Mouse (Mus musculus) heart, postnatal 4 days (tissue): ENCODE results near the gene Idh3g. TPM values are rescaled to one million over a fixed set of nuclear protein-coding genes. Genes with fewer than 3 reads are reported as not detected.
"Not testable (repeated sequence)": the region's sequence is repeated elsewhere in the genome, so short reads cannot be mapped to it uniquely, and the experiment has no call there.

Source experiments
- DNase-seq: peaks from one replicate; pipeline ENCODE4 v3.0.0; 2021
- total RNA-seq, 2 experiments: library from RNA; stranded (reverse); gene quantifications; 2 replicates each; pipeline ENCODE4 v1.2.3; 2021

The Idh3g gene
- total RNA-seq, 2 experiments from 2014 or later: 401 to 448 TPM

DNA sequence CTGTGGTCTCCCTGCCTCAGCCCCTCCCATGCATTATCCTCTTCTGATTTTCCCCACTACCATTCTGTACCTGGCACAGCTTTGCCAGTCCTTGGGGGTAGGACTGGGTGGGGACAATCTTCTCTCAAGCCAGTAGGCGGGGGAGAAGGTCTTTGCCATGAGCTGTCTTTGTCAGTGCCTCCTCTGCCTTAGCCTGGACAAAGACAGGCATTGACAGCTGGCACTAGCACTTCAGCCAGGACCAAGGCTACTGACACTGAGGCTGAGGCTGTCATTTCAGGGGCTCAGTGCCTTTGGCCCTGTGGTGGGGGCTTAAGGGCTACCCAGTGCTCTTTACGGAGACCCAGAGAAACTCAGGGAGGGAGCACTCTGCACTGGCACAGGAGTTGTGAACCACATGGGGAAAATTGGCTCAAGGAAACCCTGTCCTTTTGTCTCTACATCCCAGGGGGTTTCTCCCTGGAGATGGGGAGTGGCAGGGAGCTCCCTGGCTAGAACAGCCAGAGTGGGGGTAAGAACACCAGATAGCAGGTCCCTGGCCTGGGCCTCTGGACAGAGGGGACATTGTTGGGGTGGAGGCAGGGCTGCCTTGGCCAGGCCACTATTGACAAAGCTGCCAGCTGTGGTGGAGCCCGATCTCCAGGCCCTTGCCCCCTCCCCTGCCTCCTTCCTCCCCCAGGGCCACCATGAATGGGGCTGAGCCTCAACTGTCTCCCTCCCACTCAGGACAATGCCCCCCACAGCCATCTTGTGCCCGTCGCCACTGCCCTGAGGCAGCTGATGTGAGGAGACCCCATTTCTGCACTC is 30.2 kb downstream of the Idh3g start, which contains the start of gene Plxnb3:
TSS of gene Plxnb3 (plus strand) at position 757 of the 807 bp plus-strand sequence.
- no peak for DNase-seq

DNA sequence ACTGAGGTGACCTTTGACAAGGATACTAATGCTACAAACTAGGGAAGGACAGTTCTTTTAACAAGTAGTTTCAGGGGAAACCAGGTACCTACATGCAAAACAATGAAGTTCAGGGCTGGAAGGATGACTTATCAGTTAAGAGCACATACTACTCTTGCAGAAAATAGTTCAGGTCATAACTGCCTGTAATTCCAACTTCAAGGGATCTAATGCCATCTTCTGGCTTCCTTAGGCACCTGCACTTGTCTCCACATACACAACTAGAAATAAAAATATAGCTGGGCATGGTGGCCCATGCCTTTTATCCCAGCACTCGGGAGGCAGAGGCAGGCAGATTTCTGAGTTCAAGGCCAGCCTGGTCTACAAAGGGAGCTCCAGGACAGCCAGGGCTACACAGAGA is 37.7 kb downstream of the Idh3g start:
- no peak for DNase-seq

DNA sequence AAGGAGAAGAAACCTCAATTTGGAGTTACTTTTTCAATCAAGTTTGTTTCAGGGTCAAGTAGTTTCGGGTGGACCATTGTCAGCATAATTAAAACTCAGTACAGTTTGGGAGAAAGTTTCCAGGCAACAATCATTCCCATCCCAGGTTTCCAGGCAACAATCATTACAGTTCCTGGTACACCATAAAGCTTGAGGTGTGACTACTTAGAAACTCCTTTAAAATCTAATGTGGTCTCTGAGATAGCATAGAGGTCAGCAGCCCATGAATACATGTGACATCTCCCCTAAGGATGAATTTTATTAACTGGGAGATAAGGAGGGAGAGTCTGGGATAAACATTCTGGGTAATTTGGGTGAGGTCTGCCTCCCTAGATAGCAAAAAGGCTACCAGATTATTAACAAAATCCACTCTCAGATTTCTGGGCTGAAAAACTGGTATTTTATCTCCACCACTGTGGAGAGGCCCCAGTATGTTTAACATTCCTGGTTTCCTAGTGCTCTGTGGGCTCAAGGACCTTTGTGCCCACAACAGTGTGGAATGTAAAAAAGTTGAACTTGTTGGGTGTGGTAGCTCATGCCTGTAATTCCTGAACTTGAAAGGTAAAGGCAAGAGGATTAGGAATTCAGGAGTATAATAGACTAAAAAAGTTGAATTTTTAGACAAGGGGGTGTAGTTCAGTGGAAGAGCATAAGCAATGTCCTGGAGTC is 41.8 kb downstream of the Idh3g start:
- DNase-seq: no peak

DNA sequence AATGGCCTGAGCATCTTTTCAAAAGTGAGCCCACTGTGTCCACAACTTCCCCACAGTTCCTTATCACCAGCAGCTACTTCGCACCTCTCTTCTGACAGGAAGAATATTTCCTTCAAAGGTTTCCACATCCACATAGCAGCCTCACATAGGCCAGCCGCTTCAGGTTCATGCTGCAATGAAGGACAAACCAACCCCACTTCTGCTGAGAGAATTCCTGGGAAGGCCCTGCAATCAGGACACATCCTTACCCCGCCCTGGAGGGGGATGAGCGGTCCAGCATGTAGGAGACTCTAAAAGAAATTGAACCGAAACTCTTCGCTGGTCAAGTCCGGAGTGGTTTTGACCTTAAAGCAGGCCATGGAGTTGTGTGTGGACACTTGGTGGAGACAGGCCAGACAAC is 46.9 kb downstream of the Idh3g start:
- not testable (repeated sequence) for DNase-seq

DNA sequence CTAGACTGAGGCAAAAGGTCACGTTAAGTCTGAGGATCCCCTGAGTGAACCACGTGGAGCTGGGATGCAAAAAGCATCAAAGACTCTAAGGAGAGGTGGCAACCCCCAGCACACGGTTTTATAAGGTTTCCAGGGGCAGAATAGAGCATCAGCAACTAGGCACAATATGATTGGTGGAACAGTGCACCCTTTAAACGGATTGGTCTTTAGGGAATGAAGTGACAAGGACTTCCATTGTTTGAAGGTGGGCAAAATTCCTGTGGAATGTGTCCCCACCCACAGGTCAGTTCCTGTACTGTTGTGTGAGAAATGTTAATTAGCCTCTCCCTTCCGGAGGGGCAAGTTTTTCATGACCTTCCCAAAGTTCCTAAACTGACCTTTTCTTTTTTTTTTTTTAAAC is 47.5 kb downstream of the Idh3g start:
- DNase-seq: no peak

DNA sequence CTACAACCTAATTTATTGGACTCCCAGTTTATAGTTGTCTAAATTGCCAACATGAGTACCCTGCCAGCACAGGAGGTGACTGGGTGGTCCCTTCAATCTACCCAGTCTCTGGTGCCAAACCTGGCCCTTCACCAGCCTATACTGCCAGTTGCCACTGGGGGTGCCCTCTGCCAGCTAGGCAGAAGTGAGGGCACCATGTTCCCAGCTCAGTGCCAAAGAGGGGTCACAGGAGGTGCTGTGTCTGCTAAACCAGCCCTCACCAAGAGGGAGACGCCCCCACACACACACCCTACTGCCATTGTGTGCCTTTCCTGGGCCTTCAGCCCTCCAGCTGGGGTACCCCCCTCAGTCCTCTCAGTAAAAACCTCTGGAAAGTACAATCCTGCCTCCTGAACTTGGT is 48.5 kb downstream of the Idh3g start:
- DNase-seq: no peak

DNA sequence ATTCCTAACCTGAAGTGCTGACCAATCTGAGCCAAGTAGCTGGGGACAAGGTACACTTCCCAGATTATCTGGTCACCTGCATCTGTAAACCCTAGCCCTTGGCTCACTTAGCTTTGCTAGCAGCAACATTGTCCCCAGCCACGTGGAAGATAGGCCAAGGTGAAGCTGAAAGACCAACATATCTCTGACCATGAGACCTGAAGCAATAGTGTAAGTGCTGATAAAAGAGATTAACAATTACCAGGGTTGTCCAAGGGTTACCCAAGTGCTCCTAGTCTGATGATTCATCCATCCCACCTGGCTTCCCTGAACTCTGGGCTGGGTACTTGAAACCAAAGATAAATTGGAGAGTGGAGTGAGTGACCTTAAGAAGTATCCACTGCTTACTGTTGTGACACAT is 55.8 kb downstream of the Idh3g start:
- DNase-seq: no peak

Other genes with a start within 250 kb of the Idh3g start
- under 1 TPM; 0.18 to 0.19 TPM for gene Dusp9, start 147.5 kb downstream of the Idh3g start, total RNA-seq
- 10 to 100 TPM; 10.4 to 12.7 TPM for gene Pnck, start 126.8 kb downstream of the Idh3g start, total RNA-seq
- gene Slc6a8, start 113.7 kb downstream of the Idh3g start, total RNA-seq: 100 to 1,000 TPM; 120 TPM
- 10 to 100 TPM; 94.0 to 99.8 TPM for gene Bcap31, start 70.7 kb downstream of the Idh3g start, total RNA-seq
- 10 to 100 TPM; 20.4 to 20.7 TPM for gene Abcd1, start 70.3 kb downstream of the Idh3g start, total RNA-seq
- gene Plxnb3, start 29.8 kb downstream of the Idh3g start, total RNA-seq: under 1 TPM; 0.54 to 0.67 TPM
- 10 to 100 TPM; 49.2 to 50.9 TPM for gene Srpk3, start 12.5 kb downstream of the Idh3g start, total RNA-seq
- 100 to 1,000 TPM; 107 to 109 TPM for gene Ssr4, start 131 bp upstream of the Idh3g start, total RNA-seq
- gene Pdzd4, start 38.1 kb upstream of the Idh3g start, total RNA-seq: 1 to 10 TPM; 3.2 to 3.4 TPM
- gene Avpr2, start 105.2 kb upstream of the Idh3g start, total RNA-seq: not detected
- gene L1cam, start 109.2 kb upstream of the Idh3g start, total RNA-seq: 1 to 10 TPM; 1.4 to 1.6 TPM
- 1 to 10 TPM; 1.8 to 2.0 TPM for gene Arhgap4, start 135.0 kb upstream of the Idh3g start, total RNA-seq
- 10 to 100 TPM; 66.7 to 71.7 TPM for gene Naa10, start 135.0 kb upstream of the Idh3g start, total RNA-seq
- 10 to 100 TPM; 21.4 to 22.9 TPM for gene Renbp, start 144.0 kb upstream of the Idh3g start, total RNA-seq
- 10 to 100 TPM; 73.9 to 79.3 TPM for gene Hcfc1, start 179.5 kb upstream of the Idh3g start, total RNA-seq
- 10 to 100 TPM; 56.4 to 57.1 TPM for gene Irak1, start 237.0 kb upstream of the Idh3g start, total RNA-seq